Mouse (Mus musculus): Measurements from ENCODE around the gene Mybl2. TPM values are rescaled to one million over a fixed set of nuclear protein-coding genes. Genes with fewer than 3 reads are reported as not detected.

The Mybl2 gene
- polyA plus RNA-seq, 1 experiment from 2014 or later = 27.7 TPM

- Histone ChIP-seq H3K4me3 (ENCODE audit: low read depth, low read length) (no peak overlapping the region), H3K36me3 (ENCODE audit: control insufficient read depth, insufficient read depth, low read length) (no peaks in the 10 kb centered on the region), H3K27ac (ENCODE audit: low read depth) (no peak overlapping the region), H3K9me3 (ENCODE audit: control insufficient read depth, low read length) (no peaks in the 10 kb centered on the region), H3K27me3 (replicated peaks; ENCODE audit: control insufficient read depth, insufficient read depth, low read length) (no peaks in the 10 kb centered on the region), H3K4me1 (replicated peaks; ENCODE audit: control insufficient read depth, insufficient read depth, low read length) (no peaks in the 10 kb centered on the region), H3K4me2 (ENCODE audit: low read length) (no peak overlapping the region), H3K9ac (ENCODE audit: low read length) (no peak overlapping the region)
- 86% methylated on average over 9 of the region's 9 CpGs for WGBS
- no peak for ATAC-seq (replicated peaks; ENCODE audit: low FRiP score, low TSS enrichment, low read depth)
- no peak for DNase-seq (ENCODE audit: low spot score)
Observed at GRCm38 (mm10) chr2:163108385-163108784, 53.9 kb downstream of the Mybl2 start.

- Histone ChIP-seq H3K36me3 (ENCODE audit: control insufficient read depth, insufficient read depth, low read length) (no peaks in the 10 kb centered on the region), H3K4me3 (ENCODE audit: low read depth, low read length) (no peak overlapping the region), H3K4me1 (replicated peaks; ENCODE audit: control insufficient read depth, insufficient read depth, low read length) (no peaks in the 10 kb centered on the region), H3K9ac (ENCODE audit: low read length) (no peak overlapping the region), H3K9me3 (ENCODE audit: control insufficient read depth, low read length) (no peaks in the 10 kb centered on the region), H3K27ac (ENCODE audit: low read depth) (no peak overlapping the region), H3K27me3 (replicated peaks; ENCODE audit: control insufficient read depth, insufficient read depth, low read length) (0 out of 2 replicates have a peak, but pooled peaks cover 2% of the 10 kb centered on the region), H3K4me2 (ENCODE audit: low read length) (no peak overlapping the region)
- DNase-seq (ENCODE audit: low spot score) = no peak
- 87% methylated on average over 1 of the region's 1 CpGs for WGBS
- no peak for ATAC-seq (replicated peaks; ENCODE audit: low FRiP score, low TSS enrichment, low read depth)
Observed at GRCm38 (mm10) chr2:163110706-163111105, 56.2 kb downstream of the Mybl2 start.

- no peak for ATAC-seq (replicated peaks; ENCODE audit: low FRiP score, low TSS enrichment, low read depth)
- Histone ChIP-seq H3K9ac (ENCODE audit: low read length) (no peak overlapping the region), H3K9me3 (ENCODE audit: control insufficient read depth, low read length) (no peaks in the 10 kb centered on the region), H3K36me3 (ENCODE audit: control insufficient read depth, insufficient read depth, low read length) (no peaks in the 10 kb centered on the region), H3K4me1 (replicated peaks; ENCODE audit: control insufficient read depth, insufficient read depth, low read length) (no peaks in the 10 kb centered on the region), H3K27ac (ENCODE audit: low read depth) (no peak overlapping the region), H3K27me3 (replicated peaks; ENCODE audit: control insufficient read depth, insufficient read depth, low read length) (0 out of 2 replicates have a peak, but pooled peaks cover 2% of the 10 kb centered on the region), H3K4me3 (ENCODE audit: low read depth, low read length) (no peak overlapping the region), H3K4me2 (ENCODE audit: low read length) (no peak overlapping the region)
- DNase-seq (ENCODE audit: low spot score) = no peak
- 62% methylated on average over 16 of the region's 16 CpGs for WGBS
Observed at GRCm38 (mm10) chr2:163111413-163112201, 57.1 kb downstream of the Mybl2 start.

GRCm38 (mm10) chr2:163120626-163121352, 66.3 kb downstream of the Mybl2 start:
- DNase-seq (ENCODE audit: low spot score) = no peak
- Histone ChIP-seq H3K4me2 (ENCODE audit: low read length) (no peak overlapping the region), H3K4me3 (ENCODE audit: low read depth, low read length) (no peak overlapping the region), H3K4me1 (replicated peaks; ENCODE audit: control insufficient read depth, insufficient read depth, low read length) (peaks cover 11% of the 10 kb centered on the region; the same call in 1 of the 2 replicates), H3K27me3 (replicated peaks; ENCODE audit: control insufficient read depth, insufficient read depth, low read length) (0 out of 2 replicates have a peak, but pooled peaks cover 5% of the 10 kb centered on the region), H3K27ac (ENCODE audit: low read depth) (no peak overlapping the region), H3K9me3 (ENCODE audit: control insufficient read depth, low read length) (no peaks in the 10 kb centered on the region), H3K36me3 (ENCODE audit: control insufficient read depth, insufficient read depth, low read length) (no peaks in the 10 kb centered on the region), H3K9ac (ENCODE audit: low read length) (no peak overlapping the region)
- ATAC-seq (replicated peaks; ENCODE audit: low FRiP score, low TSS enrichment, low read depth) = no peak
- 65% methylated on average over 15 of the region's 15 CpGs for WGBS

DNA sequence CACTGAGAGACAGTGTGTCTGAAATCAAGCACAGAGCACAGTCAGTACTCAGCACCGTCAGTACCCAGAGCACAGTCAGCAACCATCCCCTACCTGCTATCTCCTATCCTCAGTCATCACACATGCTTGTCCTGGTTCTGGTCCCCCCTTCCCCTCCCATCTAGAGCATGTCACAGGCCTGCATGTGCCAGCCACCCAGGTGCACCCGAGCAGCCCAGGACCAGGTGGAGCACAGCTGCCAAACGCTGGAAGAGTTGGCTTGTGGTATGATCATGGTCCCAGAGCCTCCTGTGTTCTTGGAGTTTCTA, 66.8 kb downstream of the Mybl2 start:
- no peaks in the 10 kb centered on the region for H3K36me3 ChIP-seq (ENCODE audit: control insufficient read depth, insufficient read depth, low read length)
- peaks cover 11% of the 10 kb centered on the region; the same call in 1 of the 2 replicates for H3K4me1 ChIP-seq (replicated peaks; ENCODE audit: control insufficient read depth, insufficient read depth, low read length)
- no peak overlapping the region for H3K27ac ChIP-seq (ENCODE audit: low read depth)
- no peak overlapping the region for H3K9ac ChIP-seq (ENCODE audit: low read length)
- 82% methylated on average over 3 of the region's 3 CpGs for WGBS
- DNase-seq (ENCODE audit: low spot score) (no peak), ATAC-seq (replicated peaks; ENCODE audit: low FRiP score, low TSS enrichment, low read depth) (no peak)
- no peaks in the 10 kb centered on the region for H3K9me3 ChIP-seq (ENCODE audit: control insufficient read depth, low read length)
- 0 out of 2 replicates have a peak, but pooled peaks cover 5% of the 10 kb centered on the region for H3K27me3 ChIP-seq (replicated peaks; ENCODE audit: control insufficient read depth, insufficient read depth, low read length)
- no peak overlapping the region for H3K4me2 ChIP-seq (ENCODE audit: low read length)
- no peak overlapping the region for H3K4me3 ChIP-seq (ENCODE audit: low read depth, low read length)

GRCm38 (mm10) chr2:163122319-163122718, 67.8 kb downstream of the Mybl2 start:
- ATAC-seq (replicated peaks; ENCODE audit: low FRiP score, low TSS enrichment, low read depth) (peak; percentile 94), DNase-seq (ENCODE audit: low spot score) (peak; percentile 69)
- Histone ChIP-seq H3K27me3 (replicated peaks; ENCODE audit: control insufficient read depth, insufficient read depth, low read length) (0 out of 2 replicates have a peak, but pooled peaks cover 5% of the 10 kb centered on the region), H3K4me3 (ENCODE audit: low read depth, low read length) (no peak overlapping the region), H3K4me1 (replicated peaks; ENCODE audit: control insufficient read depth, insufficient read depth, low read length) (peaks cover 11% of the 10 kb centered on the region; the same call in 1 of the 2 replicates), H3K9ac (ENCODE audit: low read length) (no peak overlapping the region), H3K27ac (ENCODE audit: low read depth) (no peak overlapping the region), H3K36me3 (ENCODE audit: control insufficient read depth, insufficient read depth, low read length) (no peaks in the 10 kb centered on the region), H3K9me3 (ENCODE audit: control insufficient read depth, low read length) (no peaks in the 10 kb centered on the region), H3K4me2 (ENCODE audit: low read length) (peak overlapping the region; percentile 26)
- WGBS = 11% methylated on average over 9 of the region's 9 CpGs

DNA sequence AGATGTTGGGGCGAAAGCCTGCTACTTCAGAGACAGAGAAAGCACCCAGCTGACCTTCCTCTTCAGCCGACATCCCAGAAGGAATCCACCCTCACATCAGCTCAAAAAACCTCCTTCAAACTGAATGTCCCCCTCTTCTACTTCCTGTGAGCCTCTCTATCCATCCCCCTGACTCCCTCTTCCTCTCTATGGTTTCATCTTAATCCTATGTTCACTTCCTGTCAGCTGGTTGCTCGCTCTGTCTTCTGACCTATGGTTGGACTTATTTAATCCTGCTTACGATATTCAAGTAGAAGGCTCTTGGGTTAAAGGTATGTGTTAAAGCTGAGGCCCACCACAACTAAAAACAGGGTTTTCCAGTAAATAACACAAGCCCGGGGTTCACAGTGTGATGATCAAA, 69.0 kb downstream of the Mybl2 start:
- Histone ChIP-seq H3K4me1 (replicated peaks; ENCODE audit: control insufficient read depth, insufficient read depth, low read length) (peaks cover 11% of the 10 kb centered on the region; the same call in 1 of the 2 replicates), H3K4me3 (ENCODE audit: low read depth, low read length) (no peak overlapping the region), H3K27ac (ENCODE audit: low read depth) (no peak overlapping the region), H3K27me3 (replicated peaks; ENCODE audit: control insufficient read depth, insufficient read depth, low read length) (0 out of 2 replicates have a peak, but pooled peaks cover 5% of the 10 kb centered on the region), H3K36me3 (ENCODE audit: control insufficient read depth, insufficient read depth, low read length) (no peaks in the 10 kb centered on the region), H3K9ac (ENCODE audit: low read length) (no peak overlapping the region), H3K4me2 (ENCODE audit: low read length) (no peak overlapping the region), H3K9me3 (ENCODE audit: control insufficient read depth, low read length) (no peaks in the 10 kb centered on the region)
- DNase-seq (ENCODE audit: low spot score) (no peak), ATAC-seq (replicated peaks; ENCODE audit: low FRiP score, low TSS enrichment, low read depth) (no peak)
- 75% methylated on average over 5 of the region's 5 CpGs for WGBS

- Histone ChIP-seq H3K4me3 (ENCODE audit: low read depth, low read length) (no peak overlapping the region), H3K27me3 (replicated peaks; ENCODE audit: control insufficient read depth, insufficient read depth, low read length) (no peaks in the 10 kb centered on the region), H3K36me3 (ENCODE audit: control insufficient read depth, insufficient read depth, low read length) (no peaks in the 10 kb centered on the region), H3K4me2 (ENCODE audit: low read length) (no peak overlapping the region), H3K27ac (ENCODE audit: low read depth) (no peak overlapping the region), H3K9me3 (ENCODE audit: control insufficient read depth, low read length) (no peaks in the 10 kb centered on the region), H3K9ac (ENCODE audit: low read length) (no peak overlapping the region), H3K4me1 (replicated peaks; ENCODE audit: control insufficient read depth, insufficient read depth, low read length) (no peaks in the 10 kb centered on the region)
- WGBS = 83% methylated on average over 5 of the region's 5 CpGs
- no peak for ATAC-seq (replicated peaks; ENCODE audit: low FRiP score, low TSS enrichment, low read depth)
- no peak for DNase-seq (ENCODE audit: low spot score)
Observed at GRCm38 (mm10) chr2:163130837-163131236, 76.3 kb downstream of the Mybl2 start.
